Mouse (Mus musculus) testis, adult 2 months (tissue): ENCODE data around the gene Hip1.

ENCODE experiments used
- CTCF ChIP-seq: fragments of 200-500 bp; IDR thresholded peaks from 2 replicates; pipeline ENCODE4 v1.5.1; 2012; ENCODE audit warnings: low read depth, mild to moderate bottlenecking, inconsistent platforms, low read length, moderate library complexity; ENCODE audit not compliant: control insufficient read depth, insufficient read depth, insufficient replicate concordance
- POLR2A ChIP-seq: fragments of 200-500 bp; IDR thresholded peaks from 2 replicates; pipeline ENCODE4 v1.6.1; 2012; ENCODE audit warnings: low read depth, mild to moderate bottlenecking, inconsistent platforms, low read length, moderate library complexity; ENCODE audit not compliant: control insufficient read depth

- TF ChIP-seq POLR2A: no peak
- no peak for TF ChIP-seq CTCF
Observed at GRCm38 (mm10) chr5:135557671-135558070, 12.8 kb upstream of the Hip1 start.
